In the genomic region with DNA sequence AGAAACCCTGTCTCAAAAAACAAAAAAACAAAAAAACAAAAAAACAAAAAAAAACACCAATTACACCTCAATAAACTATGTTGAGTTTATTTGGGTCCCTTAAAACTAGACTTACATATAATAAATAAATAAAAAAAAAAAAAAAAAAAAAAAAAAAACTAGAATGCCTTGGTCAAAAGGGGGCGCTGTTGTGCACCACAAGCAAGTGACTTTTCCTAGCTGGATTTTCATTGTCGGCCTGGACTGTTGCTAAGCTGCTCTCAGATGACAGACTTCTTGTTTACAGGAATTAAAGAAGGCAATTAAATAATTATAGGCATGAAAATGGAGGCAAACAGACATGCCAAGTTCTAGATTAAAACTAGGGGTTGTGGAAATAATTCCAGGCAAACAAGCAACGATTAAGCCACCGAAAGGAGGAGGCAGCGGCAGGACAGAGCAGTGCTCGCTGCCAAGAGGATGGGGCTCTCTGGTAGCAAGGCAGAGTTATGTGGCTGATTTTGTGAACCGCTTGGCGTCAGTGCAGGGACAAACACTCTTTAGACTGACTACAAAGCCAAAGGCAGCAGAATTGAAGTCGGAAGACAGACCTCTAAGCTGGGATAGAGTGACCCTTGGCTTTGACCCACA, we compare ENCODE assay signal across 8 mouse cellular contexts. TPM values are rescaled to one million over a fixed set of nuclear protein-coding genes. Genes with fewer than 3 reads are reported as not detected.
A peak's percentile ranks its signal among the peaks of the same experiment; 100 is the strongest.
DNase-seq lines count a peak whose midpoint lies in the region; ATAC-seq lines count a peak whose summit lies in the region.

No protein-coding gene starts in this region.

- no peaks in the 10 kb centered on the region for H3K36me3 ChIP-seq in forebrain, embryonic 11.5 days (ENCODE audit: control insufficient read depth, insufficient read depth, low read length)
- H3K36me3 ChIP-seq in forebrain, embryonic 10.5 days (replicated peaks), result no peaks in the 10 kb centered on the region
- no peaks in the 10 kb centered on the region for H3K36me3 ChIP-seq in limb, embryonic 11.5 days (ENCODE audit: control insufficient read depth, insufficient read depth, low read length)
- no peaks in the 10 kb centered on the region for H3K36me3 ChIP-seq in limb, embryonic 10.5 days
- H3K36me3 ChIP-seq in embryonic facial prominence, embryonic 11.5 days (replicated peaks; ENCODE audit: control insufficient read depth, insufficient read depth, low read depth, low read length), result no peaks in the 10 kb centered on the region

- no peaks in the 10 kb centered on the region for H3K9me3 ChIP-seq in forebrain, embryonic 11.5 days (ENCODE audit: control insufficient read depth, low read length)
- H3K9me3 ChIP-seq in forebrain, embryonic 10.5 days, result no peaks in the 10 kb centered on the region
- H3K9me3 ChIP-seq in limb, embryonic 11.5 days (ENCODE audit: control insufficient read depth, low read length), result no peaks in the 10 kb centered on the region
- H3K9me3 ChIP-seq in limb, embryonic 10.5 days (replicated peaks), result no peaks in the 10 kb centered on the region
- H3K9me3 ChIP-seq in embryonic facial prominence, embryonic 11.5 days (replicated peaks; ENCODE audit: control insufficient read depth, low read length), result no peaks in the 10 kb centered on the region

- 54% methylated on average over 9 of the region's 9 CpGs for WGBS in forebrain, embryonic 11.5 days
- 56% methylated on average over 9 of the region's 9 CpGs for WGBS in forebrain, embryonic 10.5 days
- 51% methylated on average over 9 of the region's 9 CpGs for WGBS in limb, embryonic 11.5 days
- WGBS in limb, embryonic 10.5 days, result 58% methylated on average over 9 of the region's 9 CpGs
- WGBS in embryonic facial prominence, embryonic 11.5 days, result 39% methylated on average over 9 of the region's 9 CpGs

- H3K4me2 ChIP-seq in forebrain, embryonic 11.5 days (ENCODE audit: low read depth, low read length, severe bottlenecking), result no peak overlapping the region
- no peak overlapping the region for H3K4me2 ChIP-seq in limb, embryonic 11.5 days (ENCODE audit: low read depth, severe bottlenecking)
- H3K4me2 ChIP-seq in embryonic facial prominence, embryonic 11.5 days (ENCODE audit: low read depth, low read length), result no peak overlapping the region

- no peaks in the 10 kb centered on the region for H3K27me3 ChIP-seq in forebrain, embryonic 11.5 days (ENCODE audit: control insufficient read depth, insufficient read depth, low read length)
- no peaks in the 10 kb centered on the region for H3K27me3 ChIP-seq in forebrain, embryonic 10.5 days (ENCODE audit: poor library complexity, severe bottlenecking)
- no peaks in the 10 kb centered on the region for H3K27me3 ChIP-seq in limb, embryonic 11.5 days (ENCODE audit: control insufficient read depth, insufficient read depth, low read length)
- no peaks in the 10 kb centered on the region for H3K27me3 ChIP-seq in limb, embryonic 10.5 days (ENCODE audit: low read depth, poor library complexity, severe bottlenecking)
- no peaks in the 10 kb centered on the region for H3K27me3 ChIP-seq in embryonic facial prominence, embryonic 11.5 days (ENCODE audit: control insufficient read depth, insufficient read depth, low read length)

- no peak for ATAC-seq in forebrain, embryonic 11.5 days (replicated peaks; ENCODE audit: low FRiP score)
- no peak for ATAC-seq in limb, embryonic 11.5 days (ENCODE audit: insufficient number of reproducible peaks, low FRiP score, low TSS enrichment, low read depth)
- ATAC-seq in embryonic facial prominence, embryonic 11.5 days (replicated peaks; ENCODE audit: insufficient number of reproducible peaks, low FRiP score, low TSS enrichment, low read depth), result no peak

- H3K27ac ChIP-seq in forebrain, embryonic 11.5 days (ENCODE audit: low read depth, low read length), result no peak overlapping the region
- H3K27ac ChIP-seq in forebrain, embryonic 10.5 days, result no peak overlapping the region
- no peak overlapping the region for H3K27ac ChIP-seq in limb, embryonic 11.5 days (replicated peaks; ENCODE audit: low read depth, low read length)
- no peak overlapping the region for H3K27ac ChIP-seq in limb, embryonic 10.5 days
- H3K27ac ChIP-seq in embryonic facial prominence, embryonic 11.5 days (replicated peaks; ENCODE audit: low read depth, low read length), result no peak overlapping the region

- no peak overlapping the region for H3K9ac ChIP-seq in forebrain, embryonic 11.5 days (ENCODE audit: low read length)
- H3K9ac ChIP-seq in limb, embryonic 11.5 days (ENCODE audit: low read length), result no peak overlapping the region
- H3K9ac ChIP-seq in embryonic facial prominence, embryonic 11.5 days (replicated peaks; ENCODE audit: low read length), result no peak overlapping the region

- H3K4me3 ChIP-seq in forebrain, embryonic 11.5 days (ENCODE audit: low read depth, low read length), result no peak overlapping the region
- no peak overlapping the region for H3K4me3 ChIP-seq in forebrain, embryonic 10.5 days
- no peak overlapping the region for H3K4me3 ChIP-seq in limb, embryonic 11.5 days (ENCODE audit: low read depth, low read length)
- no peak overlapping the region for H3K4me3 ChIP-seq in limb, embryonic 10.5 days
- H3K4me3 ChIP-seq in embryonic facial prominence, embryonic 11.5 days (ENCODE audit: low read depth, low read length), result no peak overlapping the region

- peak; percentile 53 for DNase-seq in forebrain, embryonic 11.5 days (ENCODE audit: low spot score)
- no peak for DNase-seq in forebrain, embryonic 10.5 days (ENCODE audit: extremely low spot score, low spot score)
- DNase-seq in limb, embryonic 11.5 days (ENCODE audit: low spot score), result peak; percentile 53
- DNase-seq in limb, embryonic 10.5 days (ENCODE audit: low spot score), result no peak
- DNase-seq in R1 (ENCODE audit: low read depth, low spot score), result peak; percentile 66
- peak; percentile 72 for DNase-seq in embryonic facial prominence, embryonic 11.5 days (ENCODE audit: low spot score)
- peak; percentile 68 for DNase-seq in lung, postnatal 14 days
- no peak for DNase-seq in urinary bladder, postnatal 4 days (ENCODE audit: low spot score in 2 of 2)

- H3K4me1 ChIP-seq in forebrain, embryonic 11.5 days (replicated peaks; ENCODE audit: control insufficient read depth, insufficient read depth, low read length), result no peaks in the 10 kb centered on the region
- H3K4me1 ChIP-seq in forebrain, embryonic 10.5 days, result peaks cover 2% of the 10 kb centered on the region
- no peaks in the 10 kb centered on the region for H3K4me1 ChIP-seq in limb, embryonic 11.5 days (ENCODE audit: control insufficient read depth, insufficient read depth, low read length)
- H3K4me1 ChIP-seq in limb, embryonic 10.5 days, result 0 out of 2 replicates have a peak, but pooled peaks cover under 1% of the 10 kb centered on the region
- no peaks in the 10 kb centered on the region for H3K4me1 ChIP-seq in embryonic facial prominence, embryonic 11.5 days (ENCODE audit: control insufficient read depth, insufficient read depth, low read length)

RNA-seq across cellular contexts. Expression of gene Rab11a, which starts 31.6 kb away (rescaled TPM):
- polyA plus RNA-seq in forebrain, embryonic 11.5 days (2014; fragmentation: Nextera tagmentation; extraction: Ambion mirVana), result 253 and 282 TPM in 2 replicates
- 236 and 237 TPM in 2 replicates for polyA plus RNA-seq in forebrain, embryonic 10.5 days (2016; fragmentation: Nextera tagmentation; extraction: Ambion mirVana)
- polyA plus RNA-seq in limb, embryonic 11.5 days (2014; fragmentation: Nextera tagmentation; extraction: Ambion mirVana), result 222 and 252 TPM in 2 replicates
- 202 and 211 TPM in 2 replicates for polyA plus RNA-seq in limb, embryonic 10.5 days (2016; fragmentation: Nextera tagmentation; extraction: Ambion mirVana)
- 286 and 290 TPM in 2 replicates for polyA plus RNA-seq in embryonic facial prominence, embryonic 11.5 days (2014; fragmentation: Nextera tagmentation; extraction: Ambion mirVana)

RNA-seq across cellular contexts. Expression of gene Dennd4a, which starts 42.0 kb away (rescaled TPM):
- 9.8 and 10.7 TPM in 2 replicates for polyA plus RNA-seq in forebrain, embryonic 11.5 days (2014; fragmentation: Nextera tagmentation; extraction: Ambion mirVana)
- polyA plus RNA-seq in forebrain, embryonic 10.5 days (2016; fragmentation: Nextera tagmentation; extraction: Ambion mirVana), result 8.8 and 10.2 TPM in 2 replicates
- polyA plus RNA-seq in limb, embryonic 11.5 days (2014; fragmentation: Nextera tagmentation; extraction: Ambion mirVana), result 6.3 and 8.2 TPM in 2 replicates
- 5.3 and 7.9 TPM in 2 replicates for polyA plus RNA-seq in limb, embryonic 10.5 days (2016; fragmentation: Nextera tagmentation; extraction: Ambion mirVana)
- polyA plus RNA-seq in embryonic facial prominence, embryonic 11.5 days (2014; fragmentation: Nextera tagmentation; extraction: Ambion mirVana), result 5.6 and 8.5 TPM in 2 replicates

Comparison
In these comparisons a context has a peak if more than half of its experiments do, and no peak if none do; other contexts are left out.
1. DNase-seq: peak in forebrain, embryonic 11.5 days (single experiment), limb, embryonic 11.5 days (single experiment), R1 (single experiment), embryonic facial prominence, embryonic 11.5 days (single experiment) and lung, postnatal 14 days (single experiment); none in forebrain, embryonic 10.5 days (single experiment), limb, embryonic 10.5 days (single experiment) and urinary bladder, postnatal 4 days (0 of 2).